Mouse (Mus musculus) bone marrow, adult 2 months (tissue): Measurements from ENCODE around the gene Krt33b.

Experiments used
- CTCF ChIP-seq: fragments of 200-500 bp; IDR thresholded peaks from 2 replicates; pipeline ENCODE4 v1.5.1; 2011; ENCODE audit warnings: low read length, control low read depth; ENCODE audit not compliant: control insufficient read depth, insufficient read depth
- POLR2A ChIP-seq: fragments of 200-500 bp; IDR thresholded peaks from 2 replicates; pipeline ENCODE4 v1.6.1; 2011; ENCODE audit warnings: low read depth, mild to moderate bottlenecking, control low read depth, low read length, borderline replicate concordance; ENCODE audit not compliant: control insufficient read depth

DNA sequence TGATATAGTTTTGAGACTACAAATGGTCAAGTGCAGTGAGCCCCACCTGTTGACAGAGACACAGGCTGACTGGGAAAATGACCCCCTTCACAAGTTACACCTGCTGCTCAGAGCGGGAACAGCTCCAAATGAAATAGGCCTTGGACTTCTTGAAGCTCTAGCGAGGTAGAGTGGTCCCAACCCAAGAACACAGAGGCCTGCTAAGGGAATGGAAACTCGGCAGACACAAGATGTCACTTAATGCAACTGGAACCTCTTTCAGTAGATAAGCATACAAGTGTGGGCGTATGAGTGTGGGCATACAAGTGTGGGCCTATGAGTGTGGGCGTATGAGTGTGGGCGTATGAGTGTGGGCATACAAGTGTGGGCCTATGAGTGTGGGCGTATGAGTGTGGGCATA is 30.6 kb downstream of the Krt33b start:
- TF ChIP-seq CTCF, result no peak
- no peak for TF ChIP-seq POLR2A
